Mouse (Mus musculus) neural tube, embryonic 11.5 days (tissue): ENCODE results near the gene Padi2. TPM values are rescaled to one million over a fixed set of nuclear protein-coding genes. Genes with fewer than 3 reads are reported as not detected.

Source experiments
- polyA plus RNA-seq: library from polyadenylated mRNA; unstranded; fragments of >200 nt; fragmentation: Nextera tagmentation; extraction: Ambion mirVana; gene quantifications from 2 replicates; pipeline ENCODE4 v1.2.1, GENCODE M21; 2014

The Padi2 gene
- polyA plus RNA-seq, 1 experiment from 2014 or later, result 1.7 TPM

Other genes with a start within 250 kb of the Padi2 start
- gene Arhgef10l, start 240.3 kb upstream of the Padi2 start, polyA plus RNA-seq, result 20.1 and 25.3 TPM in 2 replicates
- 76.3 and 79.9 TPM in 2 replicates for gene Rcc2, start 205.8 kb upstream of the Padi2 start, polyA plus RNA-seq
- not detected in 2 replicates for gene Padi6, start 163.7 kb upstream of the Padi2 start, polyA plus RNA-seq
- 0.09 and 0.50 TPM in 2 replicates for gene Padi4, start 132.1 kb upstream of the Padi2 start, polyA plus RNA-seq
- not detected in 2 replicates for gene Padi3, start 95.7 kb upstream of the Padi2 start, polyA plus RNA-seq
- 0.22 TPM in 1 of 2 replicates, not detected in the other for gene Padi1, start 60.6 kb upstream of the Padi2 start, polyA plus RNA-seq
- 408 and 418 TPM in 2 replicates for gene Sdhb, start 54.9 kb downstream of the Padi2 start, polyA plus RNA-seq
- gene Atp13a2, start 80.5 kb downstream of the Padi2 start, polyA plus RNA-seq, result 58.7 and 59.7 TPM in 2 replicates
- gene Mfap2, start 104.1 kb downstream of the Padi2 start, polyA plus RNA-seq, result 279 and 295 TPM in 2 replicates
- gene Crocc, start 154.2 kb downstream of the Padi2 start, polyA plus RNA-seq, result 7.9 and 10.3 TPM in 2 replicates
- gene Necap2, start 172.0 kb downstream of the Padi2 start, polyA plus RNA-seq, result 47.7 and 53.0 TPM in 2 replicates
- not detected in 2 replicates for gene Spata21, start 182.0 kb downstream of the Padi2 start, polyA plus RNA-seq
- gene Szrd1, start 233.4 kb downstream of the Padi2 start, polyA plus RNA-seq, result 30.7 and 32.1 TPM in 2 replicates
- 29.3 and 30.3 TPM in 2 replicates for gene Fbxo42, start 241.6 kb downstream of the Padi2 start, polyA plus RNA-seq